20 mouse cellular contexts compared by ENCODE assay signal in the genomic region with DNA sequence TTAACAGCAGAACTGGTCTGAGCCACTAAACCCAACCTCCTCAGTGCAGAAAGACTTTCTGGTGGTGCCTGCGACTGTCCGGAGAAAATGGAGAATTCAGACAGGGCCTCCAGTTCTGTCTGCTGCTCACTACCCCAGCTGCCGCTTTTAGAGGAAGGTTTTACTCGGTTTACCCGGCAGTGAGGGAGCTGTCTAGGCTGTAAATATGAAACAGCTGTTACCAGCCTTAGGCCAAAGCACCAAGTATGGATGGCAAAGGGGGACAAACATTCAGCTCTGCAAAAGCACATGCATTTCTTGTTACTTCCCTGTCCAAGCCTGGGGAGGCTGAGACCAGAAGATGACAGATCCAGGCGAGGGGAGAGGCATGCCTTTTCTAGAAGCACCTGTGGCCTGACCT. TPM values are rescaled to one million over a fixed set of nuclear protein-coding genes. Genes with fewer than 3 reads are reported as not detected.
"Had no signal": no experiment of that assay in that cellular context is flagged by ENCODE, and none has a peak within 500 bp of the region (broad histone marks: within the 10 kb centered on the region; RNA-seq: fewer than 3 reads in every experiment).

No protein-coding gene starts in this region.

- H3K4me3 ChIP-seq: limb, embryonic 15.5 days; lung, embryonic 15.5 days; megakaryocyte, embryonic 14.5 days; midbrain, embryonic 10.5 days; midbrain, embryonic 13.5 days; myocyte; neural tube, embryonic 13.5 days had no signal

- H3K4me1 ChIP-seq: megakaryocyte, embryonic 14.5 days; midbrain, embryonic 10.5 days; midbrain, embryonic 13.5 days; neural tube, embryonic 13.5 days had no signal

- H3K4me2 ChIP-seq: limb, embryonic 15.5 days; liver, embryonic 11.5 days; lung, embryonic 15.5 days; midbrain, embryonic 13.5 days; neural tube, embryonic 13.5 days had no signal

- H3K9ac ChIP-seq: limb, embryonic 15.5 days; liver, embryonic 14.5 days; liver, postnatal 0 days; lung, embryonic 15.5 days; midbrain, embryonic 13.5 days; neural tube, embryonic 13.5 days had no signal

- DNase-seq: kidney, adult 18-20 months; kidney, adult 9 months; kidney, postnatal 14 days; kidney, postnatal 4 days; left cerebral cortex, postnatal 4 days; liver, postnatal 0 days; retina, postnatal 1 day; right cerebral cortex, postnatal 25 days; spleen, adult 18-20 months; thymus, postnatal 36 days had no signal

- H3K27me3 ChIP-seq: limb, embryonic 15.5 days; lung, embryonic 15.5 days; midbrain, embryonic 13.5 days; neural tube, embryonic 13.5 days had no signal

- H3K27ac ChIP-seq: limb, embryonic 15.5 days; liver, embryonic 14.5 days; lung, embryonic 15.5 days; midbrain, embryonic 10.5 days; midbrain, embryonic 13.5 days; neural tube, embryonic 13.5 days had no signal

- H3K36me3 ChIP-seq: limb, embryonic 15.5 days; lung, embryonic 15.5 days; midbrain, embryonic 10.5 days; midbrain, embryonic 13.5 days; neural tube, embryonic 13.5 days had no signal

- H3K9me3 ChIP-seq: limb, embryonic 15.5 days; lung, embryonic 15.5 days; megakaryocyte, embryonic 14.5 days; midbrain, embryonic 10.5 days; midbrain, embryonic 13.5 days; neural tube, embryonic 13.5 days had no signal

- ATAC-seq: liver, postnatal 0 days; midbrain, embryonic 13.5 days; midbrain, embryonic 16.5 days had no signal

RNA-seq across cellular contexts. Expression of a gene that starts 43.8 kb away (rescaled TPM):
- polyA plus RNA-seq: liver, embryonic 11.5 days; liver, embryonic 14.5 days; midbrain, embryonic 10.5 days; midbrain, embryonic 16.5 days; myocyte; neural tube, embryonic 13.5 days had no signal
